Mouse (Mus musculus) embryonic facial prominence, embryonic 15.5 days (tissue): Measurements from ENCODE around the gene Micall1. TPM values are rescaled to one million over a fixed set of nuclear protein-coding genes. Genes with fewer than 3 reads are reported as not detected.

ENCODE experiments used
- ATAC-seq: fragments of 200-750 bp; cut with Nextera tagmentation; 2 replicates; pipeline ENCODE4 v1.8.0; 2017; ENCODE audit warnings: low read depth, moderate TSS enrichment; ENCODE audit not compliant: insufficient number of reproducible peaks, low FRiP score, low TSS enrichment
- H3K27ac ChIP-seq: fragments of 300-500 bp; sonication (generic); replicated peaks from 2 replicates; pipeline ENCODE4 v1.5.1; 2015; ENCODE audit warnings: mild to moderate bottlenecking, inconsistent platforms
- H3K27me3 ChIP-seq: fragments of 300-500 bp; sonication (generic); 2 replicates; pipeline ENCODE4 v1.6.1; 2015; ENCODE audit warnings: inconsistent platforms
- H3K36me3 ChIP-seq: fragments of 300-500 bp; sonication (generic); 2 replicates; pipeline ENCODE4 v1.6.1; 2015; ENCODE audit warnings: mild to moderate bottlenecking, inconsistent platforms
- H3K4me1 ChIP-seq: fragments of 300-500 bp; sonication (generic); 2 replicates; pipeline ENCODE4 v1.6.1; 2015; ENCODE audit warnings: inconsistent platforms
- H3K4me2 ChIP-seq: fragments of 300-500 bp; sonication (generic); replicated peaks from 2 replicates; pipeline ENCODE4 v1.6.1; 2015; ENCODE audit warnings: mild to moderate bottlenecking, inconsistent platforms
- H3K4me3 ChIP-seq: fragments of 300-500 bp; sonication (generic); replicated peaks from 2 replicates; pipeline ENCODE4 v1.5.1; 2015; ENCODE audit warnings: mild to moderate bottlenecking, inconsistent platforms
- H3K9ac ChIP-seq: fragments of 300-500 bp; sonication (generic); 2 replicates; pipeline ENCODE4 v1.6.1; 2015; ENCODE audit warnings: inconsistent platforms
- H3K9me3 ChIP-seq: fragments of 300-500 bp; sonication (generic); replicated peaks from 2 replicates; pipeline ENCODE4 v1.6.1; 2016; ENCODE audit warnings: inconsistent platforms
- WGBS: fragments of 180-500 bp; shearing (Covaris S2); methylation state at CpG from one replicate; pipeline ENCODE4 v1.1.7; 2015; 5-methylcytosine and 5-hydroxymethylcytosine counted together
- polyA plus RNA-seq: library from polyadenylated mRNA; unstranded; fragments of >200 nt; fragmentation: Nextera tagmentation; extraction: Ambion mirVana; gene quantifications from 2 replicates; pipeline ENCODE4 v1.2.1, GENCODE M21; 2015

Micall1 gene
- polyA plus RNA-seq, 1 experiment from 2014 or later: 17.3 TPM

DNA sequence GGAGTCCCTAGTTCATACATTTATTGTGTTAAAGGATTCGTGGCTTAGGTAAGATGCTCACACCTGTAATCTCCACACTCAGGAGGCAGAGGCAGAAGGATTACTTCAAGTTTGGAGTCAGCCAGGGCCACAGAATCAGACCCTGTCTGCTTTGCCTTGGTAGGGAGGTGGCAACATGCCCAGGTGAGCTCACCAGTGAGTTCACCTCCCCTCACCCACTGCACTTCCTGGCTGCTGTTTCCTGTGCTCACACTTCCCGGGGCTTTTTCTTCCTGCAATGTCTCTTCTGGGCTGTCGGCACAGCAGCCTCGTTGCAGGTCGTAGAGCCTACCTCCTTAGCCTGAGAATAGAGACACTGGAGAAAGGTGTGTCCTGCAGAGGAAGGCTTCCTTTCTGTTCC, 6.6 kb downstream of the Micall1 start:
- Histone ChIP-seq H3K4me3 (no peak overlapping the region), H3K9me3 (no peaks in the 10 kb centered on the region), H3K9ac (no peak overlapping the region), H3K27me3 (no peaks in the 10 kb centered on the region), H3K36me3 (peaks cover 67% of the 10 kb centered on the region), H3K4me2 (no peak overlapping the region), H3K27ac (no peak overlapping the region), H3K4me1 (peaks cover 17% of the 10 kb centered on the region)
- no peak for ATAC-seq
- WGBS: 55% methylated on average over 5 of the region's 5 CpGs

DNA sequence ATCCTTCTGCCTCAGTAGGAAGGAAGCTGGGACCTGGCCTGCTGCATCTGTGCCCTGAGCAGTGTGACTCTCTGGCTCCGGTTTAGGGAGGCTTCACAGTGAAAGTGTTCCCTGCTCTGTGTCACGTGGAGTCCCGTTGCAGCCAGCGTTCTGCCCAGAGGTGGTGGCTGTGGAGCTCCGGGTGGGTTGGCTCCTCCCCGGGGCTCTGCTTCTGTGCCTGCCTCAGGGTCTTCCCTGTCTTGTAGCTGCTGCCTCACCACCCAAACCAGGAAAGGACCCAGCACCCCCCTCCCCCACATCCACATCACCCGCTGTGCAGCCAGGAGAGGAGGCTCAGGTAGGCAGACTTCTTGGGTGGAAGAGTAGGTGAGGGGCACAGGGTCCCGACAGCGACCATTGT, 10.8 kb downstream of the Micall1 start:
- 74% methylated on average over 9 of the region's 9 CpGs for WGBS
- Histone ChIP-seq H3K4me2 (no peak overlapping the region), H3K4me3 (no peak overlapping the region), H3K27ac (no peak overlapping the region), H3K9me3 (no peaks in the 10 kb centered on the region), H3K36me3 (peaks cover 96% of the 10 kb centered on the region), H3K27me3 (no peaks in the 10 kb centered on the region), H3K4me1 (no peaks in the 10 kb centered on the region), H3K9ac (no peak overlapping the region)
- ATAC-seq: no peak

DNA sequence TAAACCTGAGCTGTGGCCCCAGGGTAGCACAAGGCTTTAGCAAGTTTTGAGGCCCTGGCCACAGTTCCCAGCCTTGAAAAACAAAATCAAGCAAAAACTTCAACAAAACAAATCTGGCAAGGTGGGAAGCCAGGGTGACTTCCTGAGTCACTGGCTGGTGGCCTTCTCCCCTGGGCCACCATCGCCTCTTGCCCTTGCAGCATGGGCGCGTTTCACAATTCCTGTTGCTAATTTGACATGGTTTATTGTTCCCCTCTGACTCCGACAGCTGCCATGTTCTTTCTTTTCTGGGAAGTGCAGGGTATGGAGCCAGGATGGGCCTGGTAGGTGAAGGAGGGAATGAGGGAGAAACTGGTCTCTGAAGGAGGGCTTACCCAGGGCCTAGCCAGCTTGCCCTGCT, 13.4 kb downstream of the Micall1 start:
- no peak overlapping the region for H3K9ac ChIP-seq
- 58% methylated on average over 4 of the region's 4 CpGs for WGBS
- no peak for ATAC-seq

DNA sequence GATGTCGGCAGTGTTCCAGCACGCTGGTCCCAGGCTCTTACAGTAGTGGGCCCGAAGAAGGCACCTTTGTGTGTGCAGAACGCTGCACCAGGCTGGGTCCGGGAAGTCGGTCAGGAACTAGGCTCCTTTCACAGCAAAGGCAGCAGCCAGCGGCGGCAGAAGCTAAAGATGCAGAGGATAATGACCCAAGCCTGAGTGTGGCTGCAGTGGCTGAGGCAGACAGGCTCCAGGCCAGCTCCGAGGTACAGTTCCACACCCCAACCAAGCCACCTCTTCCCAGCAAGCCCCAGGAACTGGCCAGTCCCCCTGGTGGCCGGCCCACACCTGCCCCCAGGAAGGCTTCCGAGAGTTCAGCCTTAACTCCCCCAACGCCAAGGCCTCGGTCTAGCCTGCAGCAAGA, 13.8 kb downstream of the Micall1 start:
- H3K27me3 ChIP-seq: no peaks in the 10 kb centered on the region
- ATAC-seq: no peak
- no peak overlapping the region for H3K4me2 ChIP-seq
- no peak overlapping the region for H3K4me3 ChIP-seq
- 83% methylated on average over 13 of the region's 13 CpGs for WGBS
- no peaks in the 10 kb centered on the region for H3K4me1 ChIP-seq
- H3K27ac ChIP-seq: no peak overlapping the region
- no peak overlapping the region for H3K9ac ChIP-seq
- H3K36me3 ChIP-seq: peaks cover 98% of the 10 kb centered on the region
- H3K9me3 ChIP-seq: no peaks in the 10 kb centered on the region

More for the DNA sequence above, 13.4 kb downstream of the Micall1 start:
- Histone ChIP-seq H3K27ac (no peak overlapping the region), H3K4me2 (no peak overlapping the region), H3K9me3 (no peaks in the 10 kb centered on the region), H3K4me3 (no peak overlapping the region), H3K36me3 (peaks cover 98% of the 10 kb centered on the region), H3K27me3 (no peaks in the 10 kb centered on the region), H3K4me1 (no peaks in the 10 kb centered on the region)

DNA sequence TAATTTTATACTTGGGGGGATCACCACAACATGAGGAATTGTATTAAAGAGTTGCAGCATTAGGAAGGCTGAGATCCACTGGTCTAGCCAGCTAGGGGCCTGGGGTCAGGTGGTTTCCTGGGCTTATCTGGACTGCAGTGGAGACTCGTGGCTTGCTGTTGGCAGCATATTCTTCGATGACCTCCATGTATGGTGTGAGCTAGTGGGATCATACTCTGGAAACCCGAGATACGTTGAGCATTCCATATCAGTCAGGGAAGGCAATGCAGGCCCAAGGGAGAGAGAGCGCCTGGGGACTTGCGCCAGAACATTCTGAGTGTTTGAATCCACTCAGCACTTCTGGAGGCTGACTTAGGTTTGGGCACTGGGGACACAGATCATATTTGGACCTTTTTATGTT, 15.1 kb downstream of the Micall1 start:
- peaks cover 98% of the 10 kb centered on the region for H3K36me3 ChIP-seq
- WGBS: 85% methylated on average over 6 of the region's 6 CpGs
- H3K4me3 ChIP-seq: no peak overlapping the region
- ATAC-seq: no peak
- H3K4me2 ChIP-seq: no peak overlapping the region
- no peak overlapping the region for H3K27ac ChIP-seq
- H3K27me3 ChIP-seq: no peaks in the 10 kb centered on the region
- H3K4me1 ChIP-seq: no peaks in the 10 kb centered on the region
- H3K9ac ChIP-seq: no peak overlapping the region
- no peaks in the 10 kb centered on the region for H3K9me3 ChIP-seq

DNA sequence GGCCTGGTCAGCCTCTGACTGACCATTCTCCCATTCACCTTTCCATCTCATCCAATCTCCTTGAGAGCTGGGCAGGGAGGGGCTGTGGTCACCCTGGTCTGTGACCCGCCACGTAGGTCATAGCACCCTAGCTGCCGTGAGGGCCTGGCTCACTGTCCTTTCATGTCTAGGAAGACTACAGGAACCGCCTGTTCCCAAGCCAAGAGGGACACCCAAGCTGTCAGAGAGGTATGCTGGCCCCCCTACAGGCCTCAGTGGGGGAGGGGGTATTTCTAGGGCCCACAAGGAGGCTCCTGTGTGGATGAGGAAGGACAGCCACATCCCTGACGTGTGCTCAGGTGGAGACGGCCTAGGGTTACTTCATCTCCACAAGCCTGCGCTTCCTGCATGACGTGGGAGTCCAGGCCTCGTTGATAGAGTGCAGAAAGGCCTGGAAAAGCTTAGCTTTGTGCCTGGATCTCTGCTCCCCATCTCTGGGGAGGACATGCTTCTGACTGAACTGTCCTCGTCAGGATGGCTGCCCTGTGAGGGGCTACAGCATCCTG, 15.7 kb downstream of the Micall1 start:
- H3K36me3 ChIP-seq: peaks cover 96% of the 10 kb centered on the region

DNA sequence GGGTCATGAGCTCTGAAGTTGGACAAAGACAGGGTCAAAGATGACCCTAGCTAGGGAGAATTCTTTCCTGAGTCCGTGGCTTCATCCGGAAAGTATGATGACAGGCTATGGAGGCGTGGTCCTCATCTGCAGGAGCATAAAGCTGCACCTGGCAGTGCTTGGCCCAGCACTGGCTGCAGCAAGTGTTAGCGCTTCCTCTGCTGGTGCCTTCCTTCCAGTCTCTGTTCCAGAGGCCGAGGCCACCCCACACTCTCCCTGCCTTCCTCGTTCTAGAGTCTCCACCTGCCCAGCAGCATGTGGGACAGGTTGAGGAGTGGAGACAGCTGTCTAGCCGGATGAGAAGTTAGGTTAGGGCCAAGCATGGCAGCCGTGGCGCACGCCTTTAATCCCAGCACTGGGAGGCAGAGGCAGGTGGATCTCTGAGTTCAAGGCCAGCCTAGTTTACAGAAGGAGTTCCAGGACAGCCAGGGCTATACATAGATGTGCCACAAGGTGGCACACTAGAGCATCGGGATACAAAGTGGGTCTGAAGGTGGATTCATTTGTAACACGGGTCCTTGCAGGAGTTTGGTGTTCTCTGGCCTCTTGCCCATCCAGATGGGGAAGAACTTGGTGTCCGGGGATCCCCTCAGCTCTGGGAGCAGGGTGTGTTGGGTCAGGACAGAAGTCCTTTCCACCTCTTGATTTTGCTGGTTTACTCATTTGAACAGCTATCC, 17.7 kb downstream of the Micall1 start:
- H3K4me3 ChIP-seq: no peak overlapping the region
- WGBS: 76% methylated on average over 13 of the region's 13 CpGs

More for the DNA sequence above, 15.7 kb downstream of the Micall1 start:
- WGBS: 71% methylated on average over 10 of the region's 10 CpGs
- Histone ChIP-seq H3K27me3 (no peaks in the 10 kb centered on the region), H3K27ac (no peak overlapping the region), H3K9ac (no peak overlapping the region), H3K4me1 (no peaks in the 10 kb centered on the region), H3K4me2 (no peak overlapping the region), H3K9me3 (no peaks in the 10 kb centered on the region), H3K4me3 (no peak overlapping the region)
- ATAC-seq: no peak

DNA sequence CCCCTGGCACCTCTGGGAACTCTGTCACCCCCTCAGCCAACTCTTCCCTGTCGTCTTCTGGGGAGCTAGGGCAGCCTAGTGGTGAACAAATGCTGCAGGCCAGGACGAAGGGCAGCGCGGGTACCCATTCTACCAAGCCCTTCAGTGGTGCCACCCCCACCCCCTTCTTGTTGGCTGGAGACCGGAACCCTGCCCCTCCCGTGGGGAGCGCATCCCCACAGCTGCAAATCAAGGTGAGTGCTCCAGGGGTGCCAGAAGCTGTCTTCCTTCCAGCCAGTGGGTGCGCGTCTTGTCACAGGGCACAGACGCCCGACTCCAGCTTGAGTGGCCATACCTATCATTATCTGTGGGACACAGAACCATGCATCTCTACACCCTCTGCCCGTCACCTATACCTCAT, 18.4 kb downstream of the Micall1 start:
- Histone ChIP-seq H3K36me3 (peaks cover 97% of the 10 kb centered on the region), H3K4me2 (no peak overlapping the region), H3K27me3 (no peaks in the 10 kb centered on the region), H3K27ac (no peak overlapping the region), H3K4me1 (0 out of 2 replicates have a peak, but pooled peaks cover 9% of the 10 kb centered on the region), H3K4me3 (no peak overlapping the region), H3K9me3 (no peaks in the 10 kb centered on the region), H3K9ac (no peak overlapping the region)
- 96% methylated on average over 12 of the region's 12 CpGs for WGBS
- ATAC-seq: no peak

More for the DNA sequence above, 17.7 kb downstream of the Micall1 start:
- H3K27me3 ChIP-seq: no peaks in the 10 kb centered on the region
- H3K4me1 ChIP-seq: 0 out of 2 replicates have a peak, but pooled peaks cover 7% of the 10 kb centered on the region
- H3K4me2 ChIP-seq: no peak overlapping the region
- no peak overlapping the region for H3K9ac ChIP-seq
- H3K9me3 ChIP-seq: no peaks in the 10 kb centered on the region
- H3K27ac ChIP-seq: no peak overlapping the region
- peaks cover 97% of the 10 kb centered on the region for H3K36me3 ChIP-seq
- ATAC-seq: no peak

DNA sequence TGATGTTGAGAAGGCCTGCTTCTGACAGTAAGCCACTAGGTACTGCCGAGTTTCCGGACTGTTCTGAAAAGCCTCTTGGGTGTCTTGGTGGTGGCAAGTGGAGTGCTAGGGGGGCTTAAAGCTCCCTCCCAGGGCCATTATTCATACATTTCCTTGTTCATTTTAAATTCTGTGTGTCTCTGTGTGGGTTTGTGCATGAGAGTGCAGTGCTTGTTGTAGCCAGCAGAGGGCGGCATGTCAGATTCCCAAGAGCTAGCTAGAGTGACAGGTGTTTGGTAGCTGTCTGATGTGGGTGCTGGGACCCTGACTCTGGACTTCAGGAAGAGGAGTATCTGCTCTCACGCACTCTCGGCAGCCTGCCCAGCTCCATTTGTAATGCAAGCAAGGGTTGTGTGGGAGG, 19.5 kb downstream of the Micall1 start:
- no peak for ATAC-seq
- H3K27me3 ChIP-seq: no peaks in the 10 kb centered on the region
- H3K36me3 ChIP-seq: peaks cover 97% of the 10 kb centered on the region
- no peak overlapping the region for H3K4me3 ChIP-seq
- 95% methylated on average over 5 of the region's 5 CpGs for WGBS
- no peak overlapping the region for H3K9ac ChIP-seq
- H3K9me3 ChIP-seq: no peaks in the 10 kb centered on the region
- H3K4me1 ChIP-seq: 0 out of 2 replicates have a peak, but pooled peaks cover 9% of the 10 kb centered on the region
- H3K27ac ChIP-seq: no peak overlapping the region
- no peak overlapping the region for H3K4me2 ChIP-seq

DNA sequence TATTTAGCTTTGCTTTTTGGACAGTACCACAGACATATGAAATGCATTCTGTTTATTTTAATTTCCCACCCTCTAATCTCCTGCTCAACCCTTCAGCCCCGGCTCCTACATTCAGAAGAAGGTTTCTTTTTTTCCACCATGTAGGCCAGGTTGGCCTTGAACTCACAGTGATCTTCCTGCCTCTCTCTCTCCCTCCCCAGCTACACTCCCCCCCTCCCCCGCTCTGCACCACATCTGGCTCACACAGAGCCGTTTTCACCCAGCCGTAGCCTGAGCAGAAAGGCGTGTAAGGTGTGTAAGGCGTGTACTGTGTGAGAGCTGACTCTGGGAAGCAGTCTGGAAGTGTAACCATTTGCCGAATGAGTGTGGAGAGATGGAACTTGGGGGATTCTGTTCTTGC, 20.6 kb downstream of the Micall1 start:
- Histone ChIP-seq H3K36me3 (peaks cover 97% of the 10 kb centered on the region), H3K4me2 (no peak overlapping the region), H3K27me3 (no peaks in the 10 kb centered on the region), H3K9me3 (no peaks in the 10 kb centered on the region), H3K9ac (no peak overlapping the region), H3K27ac (no peak overlapping the region), H3K4me1 (0 out of 2 replicates have a peak, but pooled peaks cover 9% of the 10 kb centered on the region), H3K4me3 (no peak overlapping the region)
- WGBS: 71% methylated on average over 7 of the region's 7 CpGs
- no peak for ATAC-seq

DNA sequence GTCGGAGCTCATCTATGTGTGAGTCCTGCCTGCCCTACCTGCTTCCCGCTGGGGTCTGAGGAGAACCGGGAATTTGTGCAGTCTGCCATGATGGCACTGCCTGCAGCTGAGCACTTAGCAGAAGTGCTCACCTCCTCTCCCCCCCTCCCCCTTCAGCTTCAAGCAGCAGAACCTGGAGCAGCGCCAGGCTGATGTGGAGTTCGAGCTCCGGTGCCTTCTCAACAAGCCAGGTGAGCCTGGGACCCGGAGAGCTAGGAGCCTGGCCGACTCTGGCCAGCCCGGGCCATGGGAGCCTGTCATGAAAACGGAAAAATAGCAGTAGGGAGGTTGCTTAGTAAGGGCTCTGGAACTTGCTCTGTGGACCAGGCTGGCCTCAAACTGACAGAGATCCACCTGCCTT, 22.1 kb downstream of the Micall1 start:
- Histone ChIP-seq H3K27ac (no peak overlapping the region), H3K4me1 (peaks cover 16% of the 10 kb centered on the region; the same call in 1 of the 2 replicates), H3K9ac (no peak overlapping the region), H3K36me3 (peaks cover 85% of the 10 kb centered on the region), H3K4me2 (no peak overlapping the region), H3K9me3 (no peaks in the 10 kb centered on the region), H3K27me3 (no peaks in the 10 kb centered on the region), H3K4me3 (no peak overlapping the region)
- no peak for ATAC-seq
- WGBS: 77% methylated on average over 10 of the region's 10 CpGs

DNA sequence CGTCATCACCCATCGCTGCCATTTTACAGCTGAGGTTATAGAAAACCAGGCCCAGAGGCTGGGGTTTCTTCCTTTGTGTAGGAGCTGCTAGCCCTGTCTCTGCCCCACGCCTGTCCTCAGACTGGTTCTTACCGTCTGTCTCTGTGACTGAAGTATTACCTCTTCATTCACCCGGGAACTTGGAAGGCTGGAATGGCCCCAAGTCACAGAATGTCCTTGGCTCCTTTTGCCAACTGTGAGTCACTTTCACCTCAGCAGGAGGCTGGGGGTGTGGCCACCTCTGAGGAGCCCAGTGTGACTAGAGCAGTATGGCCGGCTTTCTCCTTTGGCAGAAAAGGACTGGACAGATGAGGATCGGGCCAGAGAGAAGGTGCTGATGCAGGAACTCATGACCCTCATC, 22.7 kb downstream of the Micall1 start:
- WGBS: 72% methylated on average over 7 of the region's 7 CpGs
- Histone ChIP-seq H3K4me1 (peaks cover 22% of the 10 kb centered on the region; the same call in 1 of the 2 replicates), H3K4me2 (no peak overlapping the region), H3K9ac (no peak overlapping the region), H3K4me3 (no peak overlapping the region), H3K27ac (no peak overlapping the region), H3K36me3 (peaks cover 78% of the 10 kb centered on the region), H3K27me3 (no peaks in the 10 kb centered on the region), H3K9me3 (no peaks in the 10 kb centered on the region)
- ATAC-seq: no peak
